Mouse (Mus musculus) megakaryocyte, embryonic 14.5 days (primary cell): ENCODE data around the gene Proca1. TPM values are rescaled to one million over a fixed set of nuclear protein-coding genes. Genes with fewer than 3 reads are reported as not detected.

Experiments used
- H3K27me3 ChIP-seq: replicated peaks from 2 replicates; pipeline ENCODE3; 2012; ENCODE audit warnings: inconsistent platforms
- H3K36me3 ChIP-seq: replicated peaks from 2 replicates; pipeline ENCODE3; 2012; ENCODE audit warnings: low read length, inconsistent platforms, mixed read lengths
- H3K4me1 ChIP-seq: 2 replicates; pipeline ENCODE4 v1.6.1; 2012; ENCODE audit warnings: inconsistent platforms
- H3K4me3 ChIP-seq: replicated peaks from 2 replicates; pipeline ENCODE3; 2012; ENCODE audit warnings: moderate library complexity, mild to moderate bottlenecking, inconsistent platforms
- H3K9me3 ChIP-seq: 2 replicates; pipeline ENCODE4 v1.6.1; 2012; ENCODE audit warnings: inconsistent platforms
- FLI1 ChIP-seq: IDR thresholded peaks from 2 replicates; pipeline ENCODE4 v1.6.1; 2012; ENCODE audit warnings: low read length, inconsistent platforms, mixed read lengths
- GATA1 ChIP-seq: IDR thresholded peaks from 3 replicates; pipeline ENCODE4 v1.6.1; 2012; ENCODE audit warnings: mixed read lengths, low read length, inconsistent platforms, borderline replicate concordance
- polyA plus RNA-seq: library from polyadenylated mRNA; stranded (reverse); fragments of >175 nt; gene quantifications from 2 replicates; pipeline ENCODE4 v1.2.3, GENCODE M21; 2012; ENCODE audit warnings: low replicate concordance; ENCODE audit not compliant: insufficient read depth

The Proca1 gene
- polyA plus RNA-seq, 1 experiment = 0.22 TPM

DNA sequence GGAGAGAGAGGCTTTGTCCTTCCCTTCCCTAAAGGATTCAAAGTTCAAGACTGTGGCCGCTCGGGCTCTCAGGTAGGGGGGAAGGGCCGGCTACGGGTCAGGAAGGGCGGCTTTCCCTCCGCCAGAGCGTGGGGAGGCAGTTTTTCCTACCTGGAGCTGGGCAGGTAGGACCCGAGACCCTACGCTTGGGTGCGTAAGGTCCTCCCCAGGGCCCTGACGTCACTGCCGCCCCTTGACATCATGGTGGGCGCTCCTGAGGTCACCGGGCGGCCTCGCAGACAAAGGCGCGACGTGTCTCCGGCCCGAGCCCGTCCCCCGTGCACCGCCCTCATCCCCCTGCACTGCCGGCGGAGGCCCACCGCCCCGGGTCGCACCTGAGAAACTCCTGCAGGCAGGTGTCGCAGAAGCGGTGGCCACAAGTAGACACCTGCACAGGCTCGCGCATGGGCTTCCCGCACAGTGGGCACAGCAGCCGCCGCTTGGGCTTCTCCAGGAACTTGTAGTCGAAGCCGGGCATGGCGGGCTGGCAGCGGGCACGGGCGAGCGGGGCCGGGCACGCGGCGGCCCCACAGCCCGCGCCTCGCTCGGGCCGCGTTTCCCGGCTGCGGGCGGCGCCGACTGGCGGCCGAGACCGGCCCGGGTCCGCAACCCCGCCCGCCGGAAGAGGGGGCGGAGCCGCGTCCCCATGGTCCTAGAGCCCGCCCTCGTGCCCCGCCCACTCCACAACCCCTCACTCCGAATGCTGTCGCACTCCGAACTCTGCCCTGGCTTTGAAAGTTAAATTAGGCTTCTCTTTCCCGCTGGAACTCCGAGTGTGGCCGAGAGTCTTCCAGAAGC is 28.1 kb upstream of the Proca1 start, which contains the start of gene Traf4:
Gene Traf4 (minus strand): TSS at position 666 of the 837 bp plus-strand sequence.
- TF ChIP-seq FLI1 (no peak), GATA1 (no peak)
- peaks cover 35% of the 10 kb centered on the region for H3K36me3 ChIP-seq

GRCm38 (mm10) chr11:78165761-78166109 is 27.5 kb upstream of the Proca1 start:
- TF ChIP-seq GATA1 (no peak), FLI1 (no peak)
- peaks cover 33% of the 10 kb centered on the region for H3K36me3 ChIP-seq
- peaks cover 78% of the 10 kb centered on the region for H3K4me1 ChIP-seq
- H3K4me3 ChIP-seq = peak overlapping the region; percentile 96
- H3K27me3 ChIP-seq = peaks cover 50% of the 10 kb centered on the region
- H3K9me3 ChIP-seq = no peaks in the 10 kb centered on the region

More for the DNA sequence above, 28.1 kb upstream of the Proca1 start, which contains the start of gene Traf4:
- Histone ChIP-seq H3K4me1 (peaks cover 77% of the 10 kb centered on the region), H3K9me3 (no peaks in the 10 kb centered on the region), H3K27me3 (peaks cover 52% of the 10 kb centered on the region), H3K4me3 (peak within 1 kb of the TSS; percentile 96)

DNA sequence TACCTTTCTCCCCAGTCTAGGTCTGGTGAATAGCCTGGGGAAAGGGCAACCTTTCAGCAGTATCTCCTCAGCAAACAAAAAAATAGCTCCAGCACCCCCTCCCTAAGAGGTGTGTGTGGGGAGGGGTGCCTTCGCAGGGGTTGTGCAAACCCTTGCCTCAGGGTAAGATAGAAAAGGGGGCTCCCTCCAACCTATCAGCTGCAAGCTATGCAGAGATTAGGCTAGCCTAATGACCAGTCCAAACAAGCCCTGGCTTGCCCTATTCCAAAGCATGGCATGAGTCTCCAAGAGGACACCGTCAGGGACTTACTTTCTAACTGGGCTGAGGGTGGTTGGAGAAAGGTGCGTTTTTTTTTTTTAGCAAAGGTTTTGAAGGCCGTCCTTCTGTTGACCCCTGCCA is 27.0 kb upstream of the Proca1 start:
- H3K4me1 ChIP-seq = peaks cover 74% of the 10 kb centered on the region
- no peak for TF ChIP-seq GATA1
- no peak for TF ChIP-seq FLI1

GRCm38 (mm10) chr11:78166640-78167039 is 26.6 kb upstream of the Proca1 start:
- peaks cover 31% of the 10 kb centered on the region for H3K36me3 ChIP-seq

More for the DNA sequence above, 27.0 kb upstream of the Proca1 start:
- peaks cover 33% of the 10 kb centered on the region for H3K36me3 ChIP-seq
- no peaks in the 10 kb centered on the region for H3K9me3 ChIP-seq
- peak overlapping the region; percentile 96 for H3K4me3 ChIP-seq
- H3K27me3 ChIP-seq = peaks cover 49% of the 10 kb centered on the region

DNA sequence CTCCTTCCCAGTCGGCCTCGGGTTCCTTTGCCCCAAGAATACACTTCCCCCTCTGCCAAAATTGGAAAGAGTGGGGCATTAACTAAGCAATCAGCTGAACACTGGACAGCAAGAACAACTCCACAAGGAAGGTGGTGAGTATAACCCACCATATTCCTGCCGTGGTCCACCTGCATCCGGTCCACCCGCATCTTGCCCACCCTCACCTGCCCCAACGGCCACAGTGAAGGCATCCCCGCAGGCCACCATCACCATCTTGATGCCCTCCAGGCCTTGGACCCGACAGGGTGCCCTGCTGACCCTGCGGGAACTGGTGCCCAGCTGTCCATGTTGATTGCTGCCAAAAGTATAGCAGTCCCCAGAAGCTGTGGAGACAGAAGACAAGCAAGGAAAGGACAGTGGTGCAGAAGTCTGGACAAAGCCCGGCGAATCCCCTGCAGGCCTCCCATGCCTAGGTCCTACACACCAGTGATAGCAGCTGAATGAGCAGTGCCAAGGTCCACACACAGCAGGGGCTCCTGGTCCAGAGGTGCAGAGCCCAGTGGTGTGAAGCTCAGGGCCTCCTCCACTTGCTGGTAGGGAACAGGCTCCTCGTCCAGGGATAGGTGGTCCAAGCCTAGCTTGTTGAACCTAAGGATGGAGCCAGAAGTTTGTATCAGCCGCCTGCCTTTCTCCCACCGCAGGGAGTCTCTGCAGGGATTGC is 25.8 kb upstream of the Proca1 start:
- Histone ChIP-seq H3K9me3 (no peaks in the 10 kb centered on the region), H3K4me3 (peak overlapping the region; percentile 8), H3K36me3 (peaks cover 33% of the 10 kb centered on the region), H3K27me3 (peaks cover 40% of the 10 kb centered on the region), H3K4me1 (peaks cover 73% of the 10 kb centered on the region)
- TF ChIP-seq GATA1 = no peak
- TF ChIP-seq FLI1 = no peak

More at GRCm38 (mm10) chr11:78166640-78167039, 26.6 kb upstream of the Proca1 start:
- Histone ChIP-seq H3K9me3 (no peaks in the 10 kb centered on the region), H3K4me1 (peaks cover 72% of the 10 kb centered on the region), H3K4me3 (no peak overlapping the region), H3K27me3 (peaks cover 47% of the 10 kb centered on the region)
- TF ChIP-seq GATA1 = no peak
- no peak for TF ChIP-seq FLI1

DNA sequence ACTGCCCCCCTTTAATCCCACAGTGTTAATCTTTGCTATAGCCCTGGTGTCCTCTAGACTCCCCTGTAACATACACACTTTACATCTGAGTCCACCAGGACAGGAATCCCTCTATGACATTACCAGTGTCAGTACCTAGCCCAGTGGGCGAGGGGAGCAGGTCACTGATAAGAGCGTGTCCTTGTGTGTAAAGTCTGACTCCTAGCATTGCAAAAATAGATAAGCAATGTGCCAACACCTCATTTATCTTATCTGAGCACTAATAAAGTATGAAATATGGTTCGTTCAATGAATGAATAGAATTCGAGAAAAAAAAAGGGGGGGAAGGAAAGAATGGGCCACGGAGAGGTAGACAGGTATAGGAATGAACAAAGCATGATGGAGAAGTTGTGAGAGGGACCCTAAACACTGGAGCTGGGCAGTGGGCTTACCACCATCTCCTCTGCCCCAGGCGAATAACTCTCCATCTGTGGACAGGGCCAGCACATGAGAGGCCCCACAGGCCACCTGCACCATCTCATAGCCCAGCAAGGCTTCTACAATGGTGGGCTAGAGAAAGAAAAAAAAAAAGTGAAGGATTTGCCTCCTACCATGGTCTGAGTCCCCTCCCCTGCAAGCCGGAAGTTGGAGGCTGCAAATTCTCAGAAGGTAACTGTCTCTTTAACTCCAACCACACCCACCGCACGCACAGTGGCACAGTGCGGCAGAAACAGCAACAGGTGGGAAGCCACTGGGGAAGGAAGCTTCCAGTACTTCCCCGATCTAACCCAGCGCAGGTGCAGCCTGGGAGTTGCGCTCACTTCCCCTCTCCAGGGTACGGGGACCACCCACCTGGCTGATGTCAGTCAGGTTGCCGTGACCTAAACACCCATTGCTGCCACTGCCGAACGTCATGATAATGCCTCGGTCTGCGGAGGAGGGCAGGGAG is 24.4 kb upstream of the Proca1 start:
- no peaks in the 10 kb centered on the region for H3K9me3 ChIP-seq
- H3K36me3 ChIP-seq = peaks cover 32% of the 10 kb centered on the region
- TF ChIP-seq FLI1 = no peak
- TF ChIP-seq GATA1 = no peak
- H3K4me3 ChIP-seq = peak overlapping the region; percentile 19
- peaks cover 59% of the 10 kb centered on the region for H3K4me1 ChIP-seq
- H3K27me3 ChIP-seq = peaks cover 27% of the 10 kb centered on the region

DNA sequence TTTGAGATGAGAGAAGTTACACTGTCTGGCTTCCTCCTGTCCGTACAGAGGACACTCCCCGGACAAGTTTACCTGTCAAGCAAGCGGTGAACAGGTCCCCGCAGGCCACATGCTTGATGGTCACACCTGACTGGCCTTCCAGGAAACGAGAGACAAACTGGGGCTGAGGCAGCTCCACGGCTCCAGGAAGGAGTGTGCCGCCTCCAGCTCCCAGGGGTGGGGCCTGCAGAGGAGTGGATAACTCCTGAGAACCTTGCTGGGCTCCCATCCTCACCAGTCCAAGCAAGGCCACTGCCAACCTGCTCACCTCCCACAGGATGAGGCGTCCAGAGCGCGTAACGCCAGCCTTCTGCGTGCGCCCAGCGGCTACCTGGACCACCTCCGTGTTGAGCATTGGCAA is 22.9 kb upstream of the Proca1 start:
- TF ChIP-seq FLI1 (no peak), GATA1 (no peak)
- Histone ChIP-seq H3K27me3 (peaks cover 12% of the 10 kb centered on the region), H3K4me3 (no peak overlapping the region), H3K4me1 (peaks cover 44% of the 10 kb centered on the region), H3K36me3 (peaks cover 32% of the 10 kb centered on the region), H3K9me3 (no peaks in the 10 kb centered on the region)

- H3K36me3 ChIP-seq = peaks cover 32% of the 10 kb centered on the region
- TF ChIP-seq GATA1 = no peak
- TF ChIP-seq FLI1 = no peak
- H3K27me3 ChIP-seq = peaks cover 12% of the 10 kb centered on the region
- no peak overlapping the region for H3K4me3 ChIP-seq
- H3K9me3 ChIP-seq = no peaks in the 10 kb centered on the region
- peaks cover 39% of the 10 kb centered on the region for H3K4me1 ChIP-seq
Observed at GRCm38 (mm10) chr11:78171328-78171727, 21.9 kb upstream of the Proca1 start.

DNA sequence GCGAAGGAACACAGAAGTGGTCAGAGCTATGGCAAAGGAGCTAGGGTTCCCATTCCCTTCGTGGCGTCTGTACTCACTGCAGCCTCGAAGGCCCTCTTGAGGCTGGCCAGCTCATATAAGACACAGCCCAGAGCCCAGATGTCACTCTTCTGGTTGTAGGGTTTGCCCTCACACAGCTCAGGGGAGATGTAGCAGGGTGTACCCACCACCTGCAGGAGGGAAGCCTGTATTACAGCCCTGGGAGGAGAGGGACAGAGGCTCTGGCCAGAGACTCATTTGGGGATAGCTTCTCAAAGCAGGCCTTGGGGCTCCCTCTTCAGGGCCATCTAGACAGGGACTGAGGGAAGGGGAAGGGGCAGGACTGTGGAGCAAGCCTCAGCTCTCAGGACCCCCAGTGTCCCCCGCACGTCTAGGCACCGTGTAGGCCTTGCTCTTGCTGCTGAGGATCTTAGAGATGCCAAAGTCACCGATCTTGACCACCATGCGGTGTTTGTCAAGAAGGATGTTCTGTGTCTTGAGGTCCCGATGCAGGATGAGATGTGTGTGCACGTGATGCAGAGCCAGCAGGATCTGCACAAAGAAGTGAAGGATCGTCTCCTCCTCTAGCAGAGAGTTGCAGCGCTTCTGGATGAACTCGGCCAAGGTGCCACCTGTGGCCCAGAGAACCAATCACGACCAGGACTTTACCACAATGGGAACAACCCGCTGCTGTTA is 21.0 kb upstream of the Proca1 start:
- Histone ChIP-seq H3K36me3 (peaks cover 31% of the 10 kb centered on the region), H3K27me3 (peaks cover 10% of the 10 kb centered on the region), H3K9me3 (no peaks in the 10 kb centered on the region), H3K4me3 (no peak overlapping the region), H3K4me1 (peaks cover 35% of the 10 kb centered on the region)
- TF ChIP-seq FLI1 = no peak
- no peak for TF ChIP-seq GATA1
